Mouse (Mus musculus) G1E (cell line): ENCODE data around the gene Maml3.

Experiments used
- CTCF ChIP-seq: IDR thresholded peaks from 2 replicates; pipeline ENCODE4 v1.5.1; 2012; ENCODE audit warnings: low read depth, low read length, inconsistent platforms, mixed read lengths
- GATA1 ChIP-seq: IDR thresholded peaks from 2 replicates; pipeline ENCODE4 v1.6.1; 2012; ENCODE audit warnings: borderline replicate concordance, low read length, inconsistent platforms, mixed read lengths
- POLR2AphosphoS5 ChIP-seq: IDR thresholded peaks from 2 replicates; pipeline ENCODE4 v1.6.1; 2012; ENCODE audit warnings: low read depth, low read length, inconsistent platforms; ENCODE audit not compliant: insufficient replicate concordance

DNA sequence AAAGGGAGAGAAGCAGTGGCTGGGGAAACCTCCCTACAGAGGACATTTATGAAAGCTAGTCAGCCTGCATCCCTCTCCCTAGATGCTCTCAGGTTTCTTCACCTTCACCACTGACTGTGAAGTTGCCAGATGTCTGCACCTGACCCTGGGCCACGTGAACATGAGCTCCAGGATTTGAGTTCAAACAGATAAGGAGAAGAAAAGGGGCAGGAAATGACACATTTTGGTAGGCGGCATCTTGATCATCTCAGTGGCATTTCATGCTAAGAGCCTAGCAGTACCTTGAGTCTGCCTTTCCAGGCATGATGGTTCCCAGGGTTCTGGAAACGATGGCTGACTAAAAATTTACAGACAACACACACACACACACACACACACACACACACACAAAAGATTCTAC, 345.3 kb downstream of the Maml3 start:
- TF ChIP-seq CTCF = no peak
- TF ChIP-seq GATA1 = no peak
- no peak for TF ChIP-seq POLR2AphosphoS5
